Mouse (Mus musculus) stomach, postnatal 0 days (tissue): ENCODE data around the gene Tapbpl.

Source experiments
- CTCF ChIP-seq: IDR thresholded peaks from 2 replicates; pipeline ENCODE4 v1.5.1; 2016; ENCODE audit warnings: antibody characterized with exemption, low read depth, mild to moderate bottlenecking, moderate library complexity
- EP300 ChIP-seq: optimal IDR thresholded peaks from 2 replicates; pipeline ENCODE3; 2016; ENCODE audit warnings: antibody characterized with exemption

DNA sequence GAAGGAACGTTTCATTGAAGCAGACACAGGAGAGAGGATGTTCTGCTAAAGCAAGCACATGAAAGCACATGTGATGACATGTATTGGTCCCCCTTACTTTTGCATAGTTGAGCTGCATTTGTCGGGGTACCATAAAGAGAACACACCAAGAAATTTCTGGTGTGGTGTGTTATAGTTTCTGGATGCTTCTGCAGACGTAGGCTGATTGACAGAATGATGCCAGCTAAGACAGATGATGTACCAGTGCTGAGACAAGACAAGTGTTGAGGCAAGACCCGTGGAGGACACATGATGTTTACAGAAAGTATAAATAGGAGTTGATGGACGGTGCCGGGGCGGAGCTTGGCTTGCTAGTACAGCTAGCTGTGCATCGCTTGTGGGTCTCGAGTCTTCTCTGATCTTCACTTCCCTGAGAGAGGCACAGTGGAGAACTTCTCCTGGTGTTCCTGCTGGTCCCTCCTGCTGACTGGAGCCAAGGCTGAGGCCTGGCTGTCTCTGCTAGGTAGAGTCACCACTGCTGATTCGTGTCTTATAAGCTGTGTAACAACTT is 28.4 kb upstream of the Tapbpl start:
- TF ChIP-seq CTCF = no peak
- no peak for TF ChIP-seq EP300
